Mouse (Mus musculus): ENCODE results near the gene Psen2.

Gene Psen2

DNA sequence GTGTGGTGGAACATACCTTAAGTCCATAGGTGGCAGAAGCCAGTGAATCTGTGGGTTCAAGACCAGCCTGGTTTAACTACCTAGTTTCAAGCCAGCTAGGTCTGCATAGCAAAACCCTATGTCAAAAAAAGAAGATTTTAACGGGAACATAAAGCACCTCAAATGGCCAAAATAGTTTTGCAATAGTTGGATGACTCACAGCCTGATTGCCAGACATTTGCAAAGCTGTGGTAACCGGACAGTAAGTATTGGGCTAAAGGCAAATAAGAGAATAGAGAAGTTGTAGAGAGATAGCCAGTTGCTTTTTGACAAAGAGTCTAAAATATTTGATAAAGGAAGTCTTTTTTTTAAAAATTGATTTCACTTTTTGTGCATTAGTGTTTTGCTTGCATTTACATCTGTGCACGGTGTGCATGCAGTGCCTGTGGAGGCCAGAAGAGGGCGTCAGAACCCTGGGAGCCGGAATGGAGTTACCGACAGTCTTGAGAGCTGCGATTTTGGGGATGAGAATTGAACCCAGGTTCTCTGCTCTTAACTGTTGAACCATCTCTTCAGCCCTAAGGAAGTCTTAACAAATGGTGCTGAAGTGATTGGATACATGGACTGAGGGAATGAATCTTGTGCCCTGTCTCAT lies at the start of gene Psen2:
TSS of gene Psen2 (minus strand) at position 75 of the 634 bp plus-strand sequence.
- DNase-seq (ENCODE audit: low spot score in 2 of 2) = peak in 1 of 2 experiments; percentile 70

DNA sequence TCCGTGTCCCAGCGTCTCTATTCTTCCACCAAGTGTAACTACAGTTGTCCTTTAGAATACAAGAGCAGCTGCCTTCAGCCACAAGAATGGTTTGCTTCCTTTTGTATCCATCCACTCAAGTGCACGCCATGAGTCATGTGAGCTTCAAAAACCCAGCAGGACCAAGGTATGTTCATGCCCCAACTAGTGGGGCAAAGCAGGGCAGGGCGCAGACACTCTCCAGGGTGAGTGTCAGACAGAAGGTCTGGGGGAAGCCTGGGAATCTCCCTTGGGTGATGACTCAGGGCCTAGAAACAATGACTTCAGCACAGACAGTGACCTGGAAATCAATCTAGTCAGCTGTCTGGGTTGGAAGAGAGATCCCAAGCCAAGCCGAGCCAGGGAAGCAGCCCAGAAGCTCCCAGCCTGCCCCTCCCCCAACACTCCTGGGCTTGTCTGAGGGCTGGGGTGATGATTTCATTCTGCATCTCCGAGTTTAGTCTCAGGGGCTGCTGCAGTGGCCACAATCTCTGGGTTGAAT lies 49.6 kb upstream of the Psen2 start:
- no peak for DNase-seq (ENCODE audit: low spot score in 2 of 2)

DNA sequence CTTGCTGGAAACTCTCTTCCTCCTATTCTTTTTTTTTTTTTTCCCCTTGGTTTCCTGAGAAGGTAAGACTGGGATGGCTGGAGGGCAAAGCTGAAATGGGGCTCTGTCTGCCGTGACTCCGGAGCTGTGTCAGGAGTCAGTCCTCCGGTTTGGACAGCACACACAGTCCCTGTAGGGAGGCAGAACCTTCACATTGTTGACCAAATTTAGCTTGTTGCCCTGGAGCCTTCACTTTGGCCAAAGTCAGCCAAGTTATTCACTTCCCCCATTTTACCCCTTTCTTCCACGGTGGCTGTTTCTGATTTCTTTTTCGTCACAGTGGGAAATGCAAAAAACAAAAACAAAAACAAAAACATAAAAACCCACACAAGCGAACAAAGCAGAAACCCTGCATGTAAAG lies 49.0 kb upstream of the Psen2 start:
- no peak for DNase-seq (ENCODE audit: low spot score in 2 of 2)

DNA sequence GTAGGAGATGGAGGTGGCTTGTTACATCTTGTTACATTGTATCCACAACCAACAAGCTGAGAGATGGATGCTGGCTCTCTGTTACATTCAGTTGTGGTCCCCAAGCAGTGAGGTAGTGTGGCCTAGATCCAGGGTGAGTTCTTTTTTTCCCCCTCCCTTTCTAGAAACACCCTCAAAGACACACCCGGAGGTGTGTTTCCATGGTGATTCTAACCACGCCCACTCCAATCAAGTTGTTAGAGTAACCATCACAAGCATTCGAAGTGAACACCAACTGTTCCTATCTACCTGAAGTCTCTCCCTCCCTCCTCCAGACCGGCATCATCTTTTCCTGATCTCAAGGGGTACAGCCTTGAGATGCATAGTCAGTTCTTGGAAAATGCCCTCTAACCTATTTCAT lies 45.7 kb upstream of the Psen2 start:
- DNase-seq (ENCODE audit: low spot score in 2 of 2) = no peak

DNA sequence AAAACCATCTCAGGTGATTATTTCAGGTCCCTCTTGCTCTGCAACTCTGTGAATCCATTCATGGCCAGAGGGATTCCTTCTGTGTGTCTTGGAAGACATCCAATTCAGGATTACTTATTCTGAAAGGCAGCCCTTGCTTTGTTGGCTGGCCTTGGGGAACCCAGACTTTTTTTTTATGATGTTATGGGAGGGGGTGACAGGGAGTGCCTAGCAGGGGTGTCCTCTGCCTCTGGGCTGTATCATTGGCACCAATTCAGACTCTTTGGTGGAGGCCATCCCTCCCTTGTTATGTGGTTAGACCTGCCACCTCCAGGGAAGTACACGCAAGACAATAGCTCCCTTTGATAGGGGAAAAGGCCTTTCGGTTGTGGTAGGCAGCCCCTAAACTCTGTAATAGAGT lies 44.4 kb upstream of the Psen2 start:
- no peak for DNase-seq (ENCODE audit: low spot score in 2 of 2)

DNA sequence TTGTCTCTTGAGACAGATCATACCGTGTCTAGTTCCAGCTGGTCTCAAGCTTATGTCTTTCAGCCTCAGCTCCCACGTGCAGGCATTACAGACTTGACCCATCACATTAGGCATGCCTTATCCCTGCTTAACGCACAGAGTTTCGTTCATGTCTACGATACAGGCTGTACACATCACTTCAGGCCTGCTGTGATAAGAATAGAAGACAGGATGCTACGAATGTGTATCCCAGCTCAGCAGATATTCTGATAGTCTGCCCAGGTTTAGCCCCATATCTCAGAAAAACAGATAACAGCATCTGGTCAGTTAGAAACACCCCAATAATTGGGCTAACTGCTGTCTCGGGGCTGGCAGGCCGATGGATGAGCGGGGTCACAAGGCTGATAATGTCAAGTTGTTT lies 43.7 kb upstream of the Psen2 start:
- no peak for DNase-seq (ENCODE audit: low spot score in 2 of 2)

DNA sequence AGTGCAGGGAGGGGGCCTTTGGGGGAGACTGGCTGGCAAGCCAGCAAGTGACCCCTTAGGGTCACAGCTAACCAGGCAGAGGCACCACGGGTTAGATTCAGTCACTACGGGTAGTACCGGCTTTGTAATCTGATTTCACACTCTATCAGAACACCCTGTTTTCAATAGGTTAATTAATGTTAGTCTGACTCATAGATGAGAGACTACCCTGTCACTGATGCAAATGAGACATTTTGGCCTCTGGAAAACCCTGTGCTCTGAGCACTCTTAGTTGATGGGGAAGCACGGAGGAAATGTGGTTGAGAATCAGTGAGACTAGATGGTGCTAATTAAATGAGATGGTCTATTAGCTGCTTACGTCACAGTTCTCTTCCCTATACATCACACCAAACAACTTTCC lies 40.4 kb upstream of the Psen2 start:
- no peak for DNase-seq (ENCODE audit: low spot score in 2 of 2)

DNA sequence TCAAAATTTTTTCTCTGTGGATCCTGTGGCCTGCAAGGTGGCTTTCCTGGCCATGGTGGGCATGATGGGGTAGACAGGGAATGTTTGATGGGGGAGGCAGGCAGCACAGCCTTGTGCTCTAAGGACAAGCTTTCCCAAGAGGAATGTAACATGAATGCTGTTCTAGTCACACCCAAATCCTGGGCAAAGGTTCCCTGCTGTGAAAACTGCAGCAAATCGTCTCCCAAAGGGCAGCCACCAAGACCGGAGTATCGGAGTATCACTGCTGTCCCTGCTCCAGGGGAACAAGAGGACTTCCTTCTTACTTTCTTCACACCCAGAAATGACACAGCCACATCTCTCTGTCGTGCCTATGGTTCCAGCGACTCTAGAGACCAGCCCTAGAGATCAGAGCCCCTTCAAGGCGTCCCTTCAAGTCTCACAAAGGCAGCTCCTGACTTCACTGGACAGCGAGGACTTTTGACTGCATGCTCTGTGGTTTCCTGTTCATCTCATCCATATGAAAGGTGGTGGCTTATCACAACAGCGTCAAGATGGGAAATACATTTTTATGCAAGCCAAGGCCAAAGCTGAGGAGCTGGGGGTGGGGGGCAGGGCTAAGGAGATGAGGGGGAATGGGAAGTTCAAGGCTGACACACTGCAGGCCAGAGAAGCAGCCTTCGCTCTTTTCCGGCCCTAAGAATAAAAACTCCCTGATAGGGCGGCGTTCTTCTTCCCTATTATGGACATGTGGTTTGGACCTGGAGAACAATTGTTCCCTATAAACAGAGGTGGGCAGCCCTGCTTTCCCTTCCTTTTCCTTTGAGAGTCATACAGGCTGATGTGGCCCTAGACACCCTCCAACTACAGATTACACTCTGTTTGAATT lies 39.2 kb upstream of the Psen2 start:
- no peak for DNase-seq (ENCODE audit: low spot score in 2 of 2)

DNA sequence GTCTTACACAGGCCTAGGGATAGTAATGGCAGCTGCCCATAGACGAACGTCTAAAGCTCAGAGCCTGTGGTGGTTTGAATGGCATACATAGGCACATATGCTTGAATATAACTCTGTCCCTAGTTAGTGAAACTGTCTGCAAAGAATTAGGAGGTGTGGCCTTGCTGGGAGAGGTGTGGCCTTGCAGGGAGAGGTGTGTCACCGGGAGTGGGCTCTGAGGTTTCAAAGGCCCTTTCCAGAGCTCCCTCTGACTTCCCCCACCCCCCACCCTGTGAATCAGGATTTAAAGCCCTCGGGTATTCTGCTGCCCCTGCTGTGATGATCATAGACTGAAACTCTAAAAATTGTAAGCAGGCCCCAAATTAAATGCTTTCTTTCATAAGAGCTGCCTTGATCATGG lies 37.8 kb upstream of the Psen2 start:
- DNase-seq (ENCODE audit: low spot score in 2 of 2) = no peak

DNA sequence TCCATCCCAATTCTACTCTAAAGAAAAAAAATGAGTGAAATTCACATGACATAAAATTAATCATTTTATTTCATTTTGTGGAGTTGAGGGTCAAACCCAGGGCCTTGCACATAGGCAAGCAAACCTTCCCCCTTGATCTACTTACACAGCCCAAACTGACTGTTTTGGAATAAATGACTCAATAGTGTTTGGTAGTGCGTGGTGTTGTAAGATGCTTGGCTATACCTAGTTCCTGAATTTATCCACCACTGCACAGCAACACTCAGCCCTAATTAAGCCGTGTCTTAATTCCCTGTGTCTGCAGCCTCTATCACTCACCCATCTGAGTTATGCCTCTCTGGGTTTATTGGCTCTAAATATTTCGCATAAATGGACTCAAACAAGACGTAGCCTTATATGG lies 37.1 kb upstream of the Psen2 start:
- no peak for DNase-seq (ENCODE audit: low spot score in 2 of 2)

DNA sequence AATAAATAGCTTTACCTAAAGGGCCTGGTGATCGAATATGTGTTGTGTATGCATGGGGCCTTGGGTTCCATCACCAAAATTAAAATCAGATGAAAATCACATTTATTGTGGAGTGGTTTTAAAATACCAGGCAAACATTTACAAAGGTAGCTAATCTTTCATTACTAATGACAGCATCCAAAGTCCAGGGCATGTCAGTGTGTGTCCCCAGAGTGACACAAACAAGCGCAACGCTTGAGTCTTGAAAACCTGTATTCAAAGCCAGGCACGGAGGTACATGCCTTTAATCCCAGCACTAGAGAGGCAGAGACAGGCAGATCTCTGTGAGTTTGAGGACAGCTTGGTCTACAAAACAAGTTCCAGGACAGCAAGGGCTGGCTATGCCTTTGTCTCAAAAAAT lies 36.5 kb upstream of the Psen2 start:
- no peak for DNase-seq (ENCODE audit: low spot score in 2 of 2)

DNA sequence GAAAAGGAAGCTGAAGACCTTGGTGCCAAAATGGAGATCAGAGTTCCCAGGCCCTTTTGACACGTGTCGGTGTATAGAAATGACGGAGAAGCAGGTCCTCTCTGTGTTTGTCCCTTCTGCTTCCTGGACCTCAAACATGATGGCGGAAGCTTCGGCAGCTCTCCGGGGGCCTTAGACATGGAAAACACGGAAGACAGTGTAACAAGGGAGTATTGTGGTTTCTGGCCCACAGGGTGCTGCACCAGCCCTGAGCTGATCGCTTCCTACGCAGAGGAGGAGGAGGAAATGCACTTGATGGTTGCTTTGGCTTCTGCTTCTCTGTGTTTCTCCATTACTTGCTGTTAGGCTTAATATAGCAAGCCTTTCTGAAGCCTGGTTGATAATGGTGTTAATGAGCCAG lies 32.9 kb upstream of the Psen2 start:
- DNase-seq (ENCODE audit: low spot score in 2 of 2) = peak in 1 of 2 experiments; percentile 33

DNA sequence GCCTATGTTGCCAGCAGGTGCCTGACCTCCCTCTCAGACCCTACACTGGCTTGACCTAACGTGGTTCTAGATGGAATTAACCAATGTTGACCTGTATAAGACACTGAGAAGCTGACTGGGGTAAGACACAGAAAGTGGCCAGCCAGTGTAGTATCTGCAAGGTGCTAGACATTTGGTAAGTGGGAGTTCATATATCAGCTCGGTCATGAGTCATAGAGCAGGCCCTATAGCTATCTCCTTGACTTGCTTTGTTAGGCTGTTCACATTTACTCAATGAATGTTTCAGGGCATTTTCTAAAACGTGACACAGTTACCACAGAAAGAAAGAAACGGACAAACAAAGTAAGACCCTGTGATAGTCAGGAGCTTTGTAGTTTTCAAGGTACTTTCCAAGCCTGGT lies 27.1 kb upstream of the Psen2 start:
- no peak for DNase-seq (ENCODE audit: low spot score in 2 of 2)

DNA sequence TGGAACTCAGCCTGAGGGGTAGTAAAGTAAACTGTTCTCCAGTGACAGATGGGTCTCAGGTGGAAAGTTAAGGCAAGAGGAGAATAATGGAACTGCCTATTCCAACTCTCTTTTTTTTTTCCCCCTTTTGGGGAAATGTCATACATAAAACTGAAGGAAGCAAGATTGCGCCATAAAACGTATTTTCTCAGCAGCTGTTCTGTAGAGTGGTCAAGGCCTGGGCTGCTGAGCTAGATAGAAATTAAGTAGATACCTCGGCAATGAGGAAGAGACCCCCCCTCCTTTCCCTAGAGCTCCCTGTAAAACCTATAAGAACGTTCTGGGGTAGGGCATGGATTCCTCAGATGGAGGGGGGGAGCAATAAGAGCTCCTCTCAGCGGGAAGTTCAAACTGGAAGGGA lies 26.6 kb upstream of the Psen2 start:
- DNase-seq (ENCODE audit: low spot score in 2 of 2) = no peak

DNA sequence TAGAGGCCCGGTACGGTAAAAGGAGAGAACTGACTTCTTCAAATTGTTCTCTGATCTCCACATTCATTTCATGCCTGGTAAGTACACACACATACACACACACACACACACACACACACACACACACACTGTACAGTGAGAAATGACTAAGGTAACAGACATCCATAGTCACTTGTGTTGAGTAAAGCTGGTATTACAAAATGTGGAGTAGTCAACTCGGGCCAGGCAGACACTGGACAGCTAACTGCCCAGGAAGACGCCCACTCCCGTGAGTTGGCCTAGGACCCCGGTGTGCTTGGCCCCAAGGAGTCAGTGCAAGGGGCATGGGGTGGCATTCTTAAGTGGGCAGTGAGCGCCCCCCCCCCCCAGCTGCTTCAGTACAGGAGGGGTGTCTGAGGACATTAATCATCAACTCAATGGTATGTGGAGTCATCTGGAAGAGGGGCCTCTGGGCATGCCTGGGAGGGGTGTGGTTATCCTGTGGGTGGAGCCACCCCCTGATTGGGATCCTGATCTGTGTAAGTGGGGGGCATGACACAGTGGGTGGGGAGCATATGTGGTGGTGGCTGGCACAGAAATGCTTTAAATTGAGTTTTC lies 25.7 kb upstream of the Psen2 start:
- no peak for DNase-seq (ENCODE audit: low spot score in 2 of 2)

DNA sequence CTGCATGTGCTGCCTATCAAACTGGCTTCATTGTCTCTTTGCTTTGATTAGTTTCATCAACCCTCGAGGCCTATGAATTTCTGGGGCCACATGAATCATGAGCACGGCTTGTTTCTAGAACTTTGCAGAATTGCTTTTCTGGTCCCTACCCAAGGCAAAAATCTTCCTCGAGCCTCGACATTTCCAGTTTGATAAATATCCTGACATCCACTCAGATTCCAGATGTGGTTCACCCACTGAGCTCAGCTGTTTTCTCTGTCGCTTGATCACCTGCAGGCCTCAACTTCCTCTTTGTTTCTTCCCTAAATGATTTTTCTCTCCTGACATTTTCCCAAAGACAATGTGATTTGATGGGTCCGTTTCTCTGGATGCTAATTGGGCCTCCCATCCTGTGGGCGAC lies 25.0 kb upstream of the Psen2 start:
- DNase-seq (ENCODE audit: low spot score in 2 of 2) = no peak

DNA sequence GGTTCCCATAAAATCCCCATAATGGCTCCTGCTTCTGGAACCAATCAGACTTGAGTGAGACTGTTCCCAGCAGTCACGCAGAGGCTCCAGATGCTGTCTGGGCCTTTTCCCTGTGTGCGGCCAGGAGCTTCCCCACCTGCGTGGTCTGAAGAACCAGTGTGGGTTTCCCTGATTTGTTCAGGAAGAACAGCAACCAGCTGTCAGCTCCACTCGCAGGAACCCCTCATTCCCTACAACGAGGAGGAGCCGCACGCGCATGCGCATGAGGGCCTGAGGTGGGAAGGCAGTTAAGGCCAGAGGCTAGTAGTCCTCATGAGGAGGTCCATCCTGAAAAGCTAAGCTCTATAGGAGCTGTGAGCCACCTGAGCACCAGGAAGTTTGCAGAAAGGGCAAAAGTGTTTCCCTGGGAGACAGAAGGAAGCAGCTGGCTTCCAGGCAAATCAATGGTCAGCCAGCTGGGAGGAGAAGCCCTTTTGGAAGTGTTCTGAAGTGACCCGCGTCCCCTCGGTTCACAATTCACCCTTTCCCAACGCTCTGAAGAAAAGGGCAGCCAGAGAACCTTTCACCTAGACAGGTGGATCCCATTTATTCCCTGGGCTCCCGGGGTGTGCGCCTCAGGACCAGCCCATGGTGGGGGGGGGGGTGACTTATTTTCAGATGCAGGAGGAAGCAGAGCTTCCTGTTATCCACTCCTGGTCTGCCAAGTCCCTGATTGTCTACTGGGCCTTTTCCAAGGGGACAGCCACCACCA lies 23.0 kb upstream of the Psen2 start:
- no peak for DNase-seq (ENCODE audit: low spot score in 2 of 2)

DNA sequence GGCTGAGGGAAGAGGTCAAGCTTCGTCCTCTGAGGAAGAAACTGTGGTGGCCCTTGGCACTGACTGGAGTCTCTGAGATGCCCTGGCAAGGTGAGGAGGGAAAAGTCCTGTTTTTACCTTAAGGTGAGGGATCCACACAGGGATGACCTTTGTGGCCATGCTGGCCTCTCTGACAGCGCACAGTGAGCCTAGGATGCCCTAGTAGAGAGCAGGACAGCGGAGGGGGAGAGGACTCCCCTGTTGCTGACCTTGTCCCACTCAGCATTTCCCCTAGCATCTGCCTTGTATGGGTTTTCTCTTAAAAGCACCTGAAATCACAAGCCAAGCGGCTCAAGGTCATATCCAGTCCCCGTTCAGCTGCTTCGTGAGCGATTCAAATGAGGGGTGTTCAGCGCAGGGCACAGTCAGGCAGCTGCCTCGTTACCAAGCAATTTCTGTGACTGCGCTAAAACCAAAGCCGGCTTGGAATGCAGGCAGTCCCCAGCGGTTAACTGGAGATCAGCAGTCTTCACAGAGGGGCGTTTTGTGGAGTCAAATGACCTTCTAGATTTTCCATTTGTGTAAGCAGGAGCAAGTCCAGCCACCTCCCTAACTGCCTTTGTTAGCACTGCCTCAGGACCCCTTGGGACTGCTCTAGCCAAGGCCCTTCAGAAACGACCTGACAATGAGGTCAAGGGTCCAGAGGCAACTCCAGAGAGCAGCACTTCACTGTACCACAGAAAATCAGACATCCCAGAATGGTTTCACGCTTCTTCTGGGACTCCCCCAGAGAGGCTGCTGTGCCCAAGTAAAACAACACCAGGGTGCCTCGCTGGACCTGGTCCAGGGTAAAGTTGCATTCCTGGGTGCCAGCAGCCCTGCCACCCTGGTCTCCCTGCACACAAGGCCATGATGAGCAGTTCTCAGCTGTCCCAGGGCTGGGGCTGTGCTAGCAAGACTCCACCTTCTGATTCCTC lies 20.9 kb upstream of the Psen2 start:
- no peak for DNase-seq (ENCODE audit: low spot score in 2 of 2)

DNA sequence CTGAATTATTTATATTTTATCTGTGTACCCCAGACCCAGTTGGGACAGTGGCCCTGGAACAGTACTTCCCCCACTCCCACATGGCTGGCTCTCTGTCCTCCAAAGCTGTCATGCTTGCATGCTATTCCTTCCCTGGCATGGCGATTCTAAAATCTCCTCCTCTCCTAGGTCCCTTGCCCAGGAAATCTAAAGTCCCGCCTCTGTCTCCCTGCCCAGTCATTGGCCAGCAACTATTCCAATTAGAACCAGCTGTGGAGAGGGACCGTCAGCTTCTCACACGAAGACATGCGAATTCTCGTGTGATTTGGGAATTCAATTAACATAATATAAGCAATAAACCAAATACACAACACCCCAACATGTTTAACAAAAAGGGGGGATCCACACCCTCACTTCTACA lies 19.3 kb upstream of the Psen2 start:
- no peak for DNase-seq (ENCODE audit: low spot score in 2 of 2)

DNA sequence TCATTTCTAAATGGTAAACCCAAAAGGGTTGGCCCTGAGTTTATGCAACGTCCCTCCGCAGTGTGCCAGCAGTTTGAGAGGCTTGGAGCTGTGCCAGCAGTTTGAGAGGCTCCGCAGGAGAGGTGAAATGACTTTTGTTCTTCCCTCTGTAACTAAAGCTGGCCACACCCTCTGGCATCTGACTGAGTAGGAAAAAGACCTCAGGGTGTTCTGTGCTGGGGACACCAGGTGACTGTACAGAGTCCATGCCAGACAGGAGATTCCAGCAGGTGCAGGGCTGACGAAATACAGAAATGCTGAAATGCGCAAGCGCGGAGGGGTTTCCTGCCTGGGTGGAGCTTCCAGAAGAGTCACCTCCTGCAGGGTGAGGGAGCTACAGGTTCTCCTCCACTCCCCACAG lies 16.4 kb upstream of the Psen2 start:
- DNase-seq (ENCODE audit: low spot score in 2 of 2) = peak; percentile 32 to 65

DNA sequence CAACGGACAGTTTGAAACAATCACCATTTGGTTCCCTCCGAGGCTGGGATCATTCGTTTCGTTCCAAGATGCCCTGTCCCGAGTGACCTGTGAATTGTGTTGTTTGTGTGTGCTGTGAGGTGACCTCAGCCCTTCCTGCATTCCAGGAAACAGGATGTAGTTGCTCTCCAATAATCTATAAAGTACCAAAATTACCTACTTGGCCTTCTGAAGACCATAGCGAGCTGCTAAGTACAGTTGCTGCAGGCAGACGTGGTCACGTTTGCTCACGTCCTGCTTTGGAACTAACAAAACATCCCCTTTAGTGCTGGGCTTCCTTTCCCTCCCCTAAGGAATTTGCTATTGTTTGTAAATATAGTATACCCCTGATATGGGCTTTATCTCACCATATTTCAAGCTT lies 14.3 kb upstream of the Psen2 start:
- no peak for DNase-seq (ENCODE audit: low spot score in 2 of 2)
